Mouse (Mus musculus) embryonic fibroblast, embryonic 13.5 days (primary cell): ENCODE measurements around the gene Col20a1. TPM values are rescaled to one million over a fixed set of nuclear protein-coding genes. Genes with fewer than 3 reads are reported as not detected.

Experiments
- H3K27ac ChIP-seq: 2 replicates; pipeline ENCODE4 v1.5.1; 2012; ENCODE audit warnings: low read length, control low read depth, inconsistent platforms; ENCODE audit not compliant: insufficient read depth
- H3K4me1 ChIP-seq: 2 replicates; pipeline ENCODE4 v1.6.1; 2011; ENCODE audit warnings: low read length; ENCODE audit not compliant: control insufficient read depth, insufficient read depth
- H3K4me3 ChIP-seq: 2 replicates; pipeline ENCODE4 v1.5.1; 2011; ENCODE audit warnings: mild to moderate bottlenecking, control low read depth, low read length; ENCODE audit not compliant: insufficient read depth
- CTCF ChIP-seq: IDR thresholded peaks from 2 replicates; pipeline ENCODE4 v1.5.1; 2011; ENCODE audit warnings: mild to moderate bottlenecking, control low read depth, low read length, moderate library complexity, borderline replicate concordance; ENCODE audit not compliant: insufficient read depth
- POLR2A ChIP-seq: IDR thresholded peaks from 2 replicates; pipeline ENCODE4 v1.6.1; 2011; ENCODE audit warnings: low read depth, mild to moderate bottlenecking, control low read depth, low read length, moderate library complexity
- polyA plus RNA-seq: library from polyadenylated mRNA; stranded (reverse); fragments of >200 nt; gene quantifications from 2 replicates; pipeline ENCODE4 v1.2.4, GENCODE M21; 2011; ENCODE audit warnings: low read depth; ENCODE audit not compliant: missing spikeins, insufficient read length

Gene Col20a1
- polyA plus RNA-seq, 1 experiment, result 0.23 TPM

GRCm38 (mm10) chr2:181052171-181052570 lies 65.8 kb downstream of the Col20a1 start:
- Histone ChIP-seq H3K4me1 (no peaks in the 10 kb centered on the region), H3K4me3 (no peak overlapping the region), H3K27ac (no peak overlapping the region)
- no peak for TF ChIP-seq POLR2A
- TF ChIP-seq CTCF, result no peak

- H3K27ac ChIP-seq, result no peak overlapping the region
- no peak overlapping the region for H3K4me3 ChIP-seq
- TF ChIP-seq POLR2A (no peak), CTCF (no peak)
- H3K4me1 ChIP-seq, result no peaks in the 10 kb centered on the region
Observed at GRCm38 (mm10) chr2:181057341-181057740, 71.0 kb downstream of the Col20a1 start.

GRCm38 (mm10) chr2:181058193-181058592 lies 71.9 kb downstream of the Col20a1 start:
- H3K4me1 ChIP-seq, result no peaks in the 10 kb centered on the region
- H3K4me3 ChIP-seq, result no peak overlapping the region
- no peak overlapping the region for H3K27ac ChIP-seq
- TF ChIP-seq CTCF (no peak), POLR2A (no peak)

GRCm38 (mm10) chr2:181060127-181060526 lies 73.8 kb downstream of the Col20a1 start:
- TF ChIP-seq POLR2A (no peak), CTCF (peak; percentile 94)
- H3K27ac ChIP-seq, result no peak overlapping the region
- H3K4me3 ChIP-seq, result no peak overlapping the region
- H3K4me1 ChIP-seq, result no peaks in the 10 kb centered on the region

- H3K4me3 ChIP-seq, result no peak overlapping the region
- H3K27ac ChIP-seq, result no peak overlapping the region
- TF ChIP-seq CTCF, result no peak
- no peak for TF ChIP-seq POLR2A
- H3K4me1 ChIP-seq, result no peaks in the 10 kb centered on the region
Observed at GRCm38 (mm10) chr2:181065827-181066226, 79.5 kb downstream of the Col20a1 start.

Other genes with a start within 250 kb of the Col20a1 start
- gene Bhlhe23, start 209.6 kb upstream of the Col20a1 start, polyA plus RNA-seq, result not detected in 2 replicates
- 71.0 and 85.1 TPM in 2 replicates for gene Ythdf1, start 65.6 kb upstream of the Col20a1 start, polyA plus RNA-seq
- gene Birc7, start 57.5 kb upstream of the Col20a1 start, polyA plus RNA-seq, result not detected in 2 replicates
- 1.5 and 3.1 TPM in 2 replicates for gene Nkain4, start 31.8 kb upstream of the Col20a1 start, polyA plus RNA-seq
- gene Arfgap1, start 19.3 kb upstream of the Col20a1 start, polyA plus RNA-seq, result 88.3 and 96.5 TPM in 2 replicates
- gene Chrna4, start 57.0 kb downstream of the Col20a1 start, polyA plus RNA-seq, result not detected in 2 replicates
- not detected in 2 replicates for gene Kcnq2, start 148.8 kb downstream of the Col20a1 start, polyA plus RNA-seq
- gene Eef1a2, start 170.5 kb downstream of the Col20a1 start, polyA plus RNA-seq, result not detected in 2 replicates
- gene Ppdpf, start 200.7 kb downstream of the Col20a1 start, polyA plus RNA-seq, result 37.8 and 40.9 TPM in 2 replicates
- gene Ptk6, start 216.3 kb downstream of the Col20a1 start, polyA plus RNA-seq, result not detected in 2 replicates
- not detected in 2 replicates for gene Srms, start 226.7 kb downstream of the Col20a1 start, polyA plus RNA-seq
- gene Fndc11, start 233.5 kb downstream of the Col20a1 start, polyA plus RNA-seq, result not detected in 2 replicates